Mouse (Mus musculus) spleen, embryonic (tissue): ENCODE results near the gene Olfr193.
"Not testable (repeated sequence)": the region's sequence is repeated elsewhere in the genome, so short reads cannot be mapped to it uniquely, and the experiment has no call there.

Experiments used
- CTCF ChIA-PET: fragments of 350-600 bp; sonication (Branson Sonifier 250); formaldehyde crosslinking; loops from one replicate; lab custom pipeline; 2022; lab: Charles Lee

Olfr193 gene

DNA sequence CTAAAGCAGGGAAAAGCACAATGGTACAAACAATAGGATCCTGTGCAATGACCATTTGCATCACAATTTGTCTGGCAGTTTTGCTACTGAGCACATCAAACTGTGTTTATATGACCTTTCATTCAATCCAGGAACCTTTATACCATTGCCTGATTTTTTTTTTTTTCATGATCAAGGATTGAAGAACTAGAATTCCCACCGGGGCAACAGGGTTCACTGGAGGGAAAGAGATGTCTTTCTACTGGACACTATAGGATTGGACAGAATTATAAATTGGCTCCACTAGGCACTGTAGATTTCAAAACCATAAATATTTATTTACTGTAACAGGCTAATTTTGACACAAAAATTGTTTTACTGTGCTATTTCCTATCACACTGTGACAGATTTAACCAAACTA, at the start of gene Olfr193:
Gene Olfr193 (minus strand): TSS at position 101 of the 400 bp plus-strand sequence.
- CTCF ChIA-PET: no interaction called here

DNA sequence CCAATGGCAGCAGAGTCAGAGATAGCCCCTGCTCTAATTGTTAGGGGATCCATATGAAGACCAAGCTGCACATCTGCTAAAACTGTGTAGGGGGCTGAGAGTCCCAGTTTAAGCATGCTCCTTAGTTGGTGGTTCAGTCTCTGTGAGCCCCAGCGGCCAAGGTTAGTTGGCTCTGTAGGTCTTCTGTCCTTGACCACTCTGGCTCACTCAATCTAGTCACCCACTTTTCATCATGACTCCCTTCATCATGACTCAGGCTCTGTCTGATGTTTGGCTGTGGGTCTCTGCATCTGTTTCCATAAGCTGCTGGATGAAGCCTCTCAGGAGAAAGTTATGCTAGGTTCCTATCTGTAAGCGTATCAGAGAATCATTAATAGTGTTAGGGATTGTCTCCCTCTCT, 40.3 kb upstream of the Olfr193 start:
- CTCF ChIA-PET: no interaction called here

DNA sequence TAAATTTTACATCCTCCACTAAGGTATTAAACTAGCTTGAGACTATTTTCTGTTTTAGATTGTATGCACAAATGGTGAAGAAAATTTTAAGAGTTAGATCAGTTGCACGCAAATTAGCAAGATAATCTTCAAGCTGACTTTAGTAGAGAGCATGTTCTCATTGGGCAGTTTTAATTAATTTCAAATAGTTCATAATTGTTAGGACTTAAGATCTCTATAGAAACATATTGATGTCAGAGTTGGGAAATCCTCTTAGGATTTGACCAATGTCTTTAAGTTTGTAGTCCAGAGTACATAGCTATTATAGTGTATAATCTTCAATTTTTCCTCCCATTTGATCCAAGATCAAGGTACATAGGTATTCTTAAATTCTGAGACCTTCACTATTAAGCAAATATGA, 35.1 kb upstream of the Olfr193 start, which contains the start of gene Olfr195:
Gene Olfr195 (plus strand): TSS at position 301 of the 400 bp plus-strand sequence.
- CTCF ChIA-PET: no interaction called here

DNA sequence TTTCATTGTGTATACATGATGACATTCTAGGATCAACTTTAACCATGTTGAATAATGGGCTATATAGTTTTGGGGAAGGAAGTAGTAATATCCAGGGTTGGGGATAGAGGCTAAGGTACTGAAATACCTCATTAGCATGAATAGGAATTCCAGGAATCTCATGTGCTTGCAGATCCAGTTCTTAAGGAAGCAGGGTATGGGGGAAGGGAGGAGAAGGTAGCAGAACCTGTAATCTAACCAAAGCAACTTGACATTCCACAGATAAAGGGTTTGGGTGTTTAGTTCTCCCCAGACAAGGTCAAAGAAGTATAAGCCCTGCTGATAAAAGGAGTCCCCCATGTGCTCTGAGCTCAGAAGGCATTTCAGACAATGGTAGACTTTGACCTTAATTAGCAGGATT, 29.4 kb upstream of the Olfr193 start:
- CTCF ChIA-PET: no interaction called here

DNA sequence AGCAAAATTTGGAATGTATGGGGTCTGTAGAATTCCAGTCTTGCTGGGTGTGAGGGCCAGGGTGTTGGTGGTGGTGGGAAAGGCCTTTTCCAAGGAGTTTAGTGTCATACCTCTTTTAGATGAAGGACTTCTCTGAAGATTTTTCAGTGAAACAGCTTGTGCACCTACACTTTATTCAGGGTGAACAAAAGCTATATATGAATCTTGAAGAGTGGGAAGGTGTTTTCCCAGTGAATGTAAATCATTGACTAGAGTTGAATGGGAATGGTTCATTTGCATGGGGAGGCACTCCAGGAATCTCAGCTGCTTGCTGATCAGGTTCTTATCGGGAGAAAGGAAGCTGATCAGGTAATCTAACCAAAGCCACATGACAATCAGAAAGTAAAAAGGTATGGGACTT, 19.1 kb upstream of the Olfr193 start:
- CTCF ChIA-PET: no interaction called here

DNA sequence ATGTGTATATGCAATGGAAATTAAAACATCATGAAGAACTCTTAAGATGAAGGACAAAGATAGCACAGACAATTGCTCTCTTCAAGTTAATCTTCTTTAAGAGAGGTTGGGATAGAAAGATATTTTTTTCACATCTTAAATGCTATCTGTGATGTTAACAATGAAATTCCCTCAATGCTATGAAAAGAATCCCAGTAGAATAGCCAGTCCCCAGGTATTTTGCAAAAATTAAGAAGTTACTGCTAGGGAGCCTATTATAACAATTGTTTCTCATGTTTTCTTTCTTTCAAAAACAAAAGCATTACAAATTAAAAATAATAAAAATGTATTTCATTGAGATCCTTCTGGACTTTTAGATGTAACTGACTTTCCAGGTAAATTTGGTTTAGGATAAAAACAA, 9.3 kb upstream of the Olfr193 start, which contains the start of gene Olfr194:
Gene Olfr194 (minus strand): TSS at position 101 of the 400 bp plus-strand sequence.
- CTCF ChIA-PET: no interaction called here

DNA sequence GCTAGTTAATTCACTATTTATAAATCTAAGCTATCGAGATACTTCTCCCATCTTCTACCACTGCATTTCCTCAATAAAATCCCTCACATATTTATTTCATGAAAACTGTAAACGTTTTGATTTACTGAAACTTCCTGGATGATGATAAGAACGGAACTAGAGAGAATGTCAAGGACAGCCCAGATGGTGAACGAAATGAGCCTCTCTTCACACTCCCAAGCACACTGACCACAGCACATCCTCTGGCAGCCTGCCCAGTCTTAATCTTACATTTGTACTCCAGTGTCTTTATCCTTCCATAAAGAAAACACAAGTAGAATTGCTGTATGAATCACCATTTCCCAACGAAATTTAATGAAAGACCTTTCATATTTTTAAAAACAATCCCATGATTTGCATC, 3.2 kb downstream of the Olfr193 start:
- CTCF ChIA-PET: not testable (repeated sequence)

DNA sequence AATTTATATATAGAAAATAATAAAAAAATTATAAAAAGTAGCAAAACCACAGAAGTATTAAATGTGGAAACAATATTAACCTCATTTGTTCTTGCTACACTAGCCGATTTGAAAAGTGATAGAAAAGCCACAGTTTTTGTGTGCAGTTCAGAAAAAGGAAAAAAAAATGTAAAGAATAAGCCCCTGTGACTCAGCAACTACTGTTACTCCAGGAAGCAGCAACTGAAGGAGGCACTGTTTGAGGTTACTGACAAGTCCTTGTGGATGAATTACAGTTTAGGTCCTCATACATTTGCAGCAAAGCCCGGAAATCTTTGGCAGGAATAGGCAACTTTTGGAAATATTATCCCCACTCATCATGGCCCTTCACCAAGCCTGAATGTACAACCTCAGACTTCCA, 6.4 kb downstream of the Olfr193 start:
- CTCF ChIA-PET: no interaction called here

DNA sequence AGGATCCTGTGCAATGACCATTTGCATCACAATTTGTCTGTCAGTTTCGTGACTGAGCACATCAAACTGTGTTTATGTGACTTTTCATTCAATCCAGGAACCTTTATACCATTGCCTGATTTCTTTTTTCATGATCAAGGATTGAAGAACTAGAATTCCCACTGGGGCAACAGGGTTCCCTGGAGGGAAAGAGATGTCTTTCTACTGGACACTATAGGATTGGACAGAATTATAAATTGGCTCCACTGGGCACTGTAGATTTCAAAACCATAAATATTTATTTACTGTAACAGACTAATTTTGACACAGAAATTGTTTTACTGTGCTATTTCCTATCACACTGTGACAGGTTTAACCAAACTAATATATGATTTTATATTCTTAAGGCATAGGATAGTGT, 22.0 kb downstream of the Olfr193 start, which contains the start of gene Olfr191:
Gene Olfr191 (minus strand): TSS at position 101 of the 400 bp plus-strand sequence.
- CTCF ChIA-PET: not testable (repeated sequence)

DNA sequence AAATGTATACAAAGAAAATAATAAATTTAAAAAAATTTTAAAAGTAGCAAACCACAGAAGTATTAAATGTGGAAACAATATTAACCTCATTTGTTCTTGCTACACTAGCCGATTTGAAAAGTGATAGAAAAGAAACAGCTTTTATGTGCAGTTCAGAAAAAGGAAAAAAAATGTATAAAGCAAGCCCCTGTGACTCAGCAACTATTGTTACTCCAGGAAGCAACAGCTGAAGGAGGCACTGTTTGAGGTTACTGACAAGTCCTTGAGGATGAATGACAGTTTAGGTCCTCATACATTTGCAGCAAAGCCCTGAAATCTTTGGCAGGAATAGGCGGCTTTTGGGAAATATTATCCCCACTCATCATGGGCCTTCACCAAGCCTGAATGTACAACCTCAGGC, 30.6 kb downstream of the Olfr193 start:
- CTCF ChIA-PET: not testable (repeated sequence)

DNA sequence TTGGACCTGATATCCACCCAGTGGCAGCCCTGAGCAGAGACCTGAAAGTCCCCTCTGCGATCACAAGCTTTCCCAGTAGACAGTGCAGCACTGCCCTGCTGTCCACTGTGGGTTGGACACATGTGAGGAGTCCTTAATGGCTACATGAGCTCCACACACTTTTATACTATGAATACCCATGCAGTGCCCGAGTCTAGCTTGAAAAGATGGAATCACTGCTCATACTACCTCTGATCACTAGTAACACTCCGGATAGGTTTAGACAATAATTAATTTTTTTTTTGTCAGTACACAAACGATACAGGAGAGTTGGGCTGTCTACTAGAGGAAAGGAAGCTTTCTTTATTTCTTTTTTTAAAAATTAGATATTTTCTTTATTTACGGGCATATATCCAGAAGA, 33.8 kb downstream of the Olfr193 start, which contains the start of gene Olfr190:
Gene Olfr190 (minus strand): TSS at position 101 of the 400 bp plus-strand sequence.
- CTCF ChIA-PET: no interaction called here

DNA sequence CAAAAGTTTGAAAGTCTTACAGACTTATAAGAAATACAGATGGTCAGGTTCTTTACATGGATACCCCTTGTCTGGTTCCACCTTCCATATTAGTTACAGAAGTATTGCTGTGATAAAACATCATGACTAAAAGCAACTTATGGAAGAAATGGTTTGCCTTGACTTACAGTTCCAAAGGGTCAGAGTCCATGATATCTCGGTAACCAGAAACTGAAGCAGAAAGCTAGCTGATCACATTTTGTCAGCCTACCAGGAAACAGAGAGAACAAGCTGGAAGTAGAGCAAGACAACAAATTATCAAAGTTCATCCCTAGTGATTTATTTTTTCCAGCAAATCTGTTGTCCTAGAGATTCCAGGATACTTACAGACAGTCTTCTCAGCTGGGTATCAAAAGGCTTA, 38.2 kb downstream of the Olfr193 start:
- CTCF ChIA-PET: no interaction called here

DNA sequence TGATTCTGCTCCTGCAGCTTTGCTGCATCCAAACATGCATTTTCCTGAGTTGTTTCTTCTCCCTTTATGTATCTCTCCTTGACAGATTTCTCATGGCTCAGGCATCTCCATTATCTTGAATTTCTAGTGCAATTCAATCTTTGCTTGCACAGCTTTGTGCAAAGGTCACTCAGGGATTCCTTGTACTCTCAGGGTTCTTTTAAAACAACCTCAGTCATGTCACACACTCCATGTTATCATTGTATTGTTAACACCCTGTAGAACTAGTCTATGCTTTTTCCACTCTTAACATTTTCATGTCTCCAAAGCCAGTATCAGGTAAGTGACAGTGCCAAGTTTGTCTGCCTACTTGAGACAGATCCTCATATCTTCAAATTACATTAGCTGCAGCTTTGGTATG, 39.9 kb downstream of the Olfr193 start:
- CTCF ChIA-PET: no interaction called here

DNA sequence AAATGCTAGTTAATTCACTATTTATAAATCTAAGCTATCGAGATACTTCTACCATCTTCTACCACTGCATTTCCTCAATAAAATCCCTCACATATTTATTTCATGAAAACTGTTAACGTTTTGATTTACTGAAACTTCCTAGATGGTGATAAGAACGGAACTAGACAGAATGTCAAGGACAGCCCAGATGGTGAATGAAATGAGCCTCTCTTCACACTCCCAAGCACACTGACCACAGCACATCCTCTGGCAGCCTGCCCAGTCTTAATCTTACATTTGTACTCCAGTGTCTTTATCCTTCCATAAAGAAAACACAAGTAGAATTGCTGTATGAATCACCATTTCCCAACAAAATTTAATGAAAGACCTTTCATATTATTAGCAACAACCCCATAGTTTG, 49.3 kb downstream of the Olfr193 start:
- CTCF ChIA-PET: not testable (repeated sequence)
